Mouse (Mus musculus): ENCODE results near the gene Prm3.

Gene Prm3

GRCm38 (mm10) chr16:10770531-10771325, 20.0 kb downstream of the Prm3 start:
- no peak for DNase-seq

- DNase-seq = peak; percentile 49 to 58
Observed at GRCm38 (mm10) chr16:10769661-10770060, 21.1 kb downstream of the Prm3 start.

- peak in 1 of 2 experiments; percentile 36 for DNase-seq
Observed at GRCm38 (mm10) chr16:10768821-10769220, 21.9 kb downstream of the Prm3 start.

DNA sequence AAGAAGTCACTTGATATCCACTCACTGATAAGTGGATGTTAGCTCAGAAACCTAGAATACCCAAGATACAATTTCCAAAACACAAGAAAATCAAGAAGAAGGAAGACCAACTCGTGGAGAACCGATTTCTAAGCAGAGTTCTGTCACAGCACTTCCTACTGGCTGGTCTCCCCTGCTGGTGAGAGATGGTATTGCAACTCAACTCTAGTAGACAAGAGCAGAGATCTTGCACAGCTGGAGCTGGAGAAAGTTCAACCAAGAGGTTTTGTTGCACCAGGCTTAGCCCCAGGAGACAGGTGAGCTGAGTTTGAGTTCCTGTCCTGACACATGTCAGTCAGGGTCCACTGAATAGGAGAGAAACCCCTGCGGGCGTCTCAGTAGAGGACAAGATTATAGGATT, 23.6 kb downstream of the Prm3 start:
- peak in 1 of 2 experiments; percentile 70 for DNase-seq

DNA sequence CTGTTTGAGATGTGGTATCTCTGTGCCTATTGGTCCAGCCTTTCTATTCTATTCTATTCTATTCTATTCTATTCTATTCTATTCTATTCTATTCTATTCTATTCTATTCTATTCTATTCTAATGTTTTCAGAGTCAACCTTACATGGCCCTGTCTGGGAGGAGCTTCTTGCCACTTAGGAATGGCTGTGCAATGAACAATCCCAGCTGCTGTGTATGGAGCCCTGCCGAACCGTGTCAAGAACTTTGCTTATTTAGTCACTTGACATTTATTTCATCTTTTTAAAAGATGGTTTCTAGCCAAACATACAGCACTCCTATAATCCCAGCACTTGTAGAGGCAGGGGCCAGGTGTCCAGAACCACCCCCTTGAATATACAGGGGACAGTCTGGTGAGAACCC, 26.4 kb downstream of the Prm3 start:
- no peak for DNase-seq

DNA sequence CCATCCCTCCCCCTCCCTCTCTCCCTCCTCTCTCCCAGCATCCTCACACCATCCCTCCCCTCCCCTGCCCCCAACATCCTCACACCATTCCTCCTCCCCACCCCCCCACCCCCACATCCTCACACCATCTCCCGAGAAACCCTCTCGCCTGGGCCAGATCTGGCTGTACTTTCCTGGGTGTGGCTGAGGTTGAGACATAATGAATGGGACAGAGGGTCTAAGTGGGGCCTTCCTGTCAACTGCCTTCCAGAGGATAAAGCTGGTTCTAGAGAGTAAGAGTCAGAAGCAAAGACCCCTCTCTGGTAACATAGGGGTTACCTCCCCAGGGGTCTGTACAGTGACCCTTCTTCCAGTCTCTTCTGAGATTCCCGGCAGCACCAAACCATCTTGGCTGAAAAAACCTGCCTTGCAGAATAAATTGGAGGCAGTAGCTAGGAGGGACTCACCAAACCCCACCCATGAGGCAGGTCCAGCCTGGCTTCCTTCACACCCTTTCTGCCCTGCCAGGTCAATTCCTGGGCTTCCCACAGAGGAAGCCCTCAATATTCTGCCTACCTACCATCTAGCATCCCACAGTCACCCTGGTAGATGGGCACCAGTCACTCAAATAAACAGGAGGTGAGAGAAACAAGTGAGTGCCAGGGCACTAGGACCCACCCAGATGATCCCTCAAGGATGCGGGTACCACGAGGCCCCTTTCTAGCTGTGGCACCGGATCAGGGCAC, 27.0 kb downstream of the Prm3 start:
- DNase-seq = no peak

- DNase-seq = no peak
Observed at GRCm38 (mm10) chr16:10762569-10763180, 28.0 kb downstream of the Prm3 start.

GRCm38 (mm10) chr16:10761182-10761581, 29.5 kb downstream of the Prm3 start:
- no peak for DNase-seq

DNA sequence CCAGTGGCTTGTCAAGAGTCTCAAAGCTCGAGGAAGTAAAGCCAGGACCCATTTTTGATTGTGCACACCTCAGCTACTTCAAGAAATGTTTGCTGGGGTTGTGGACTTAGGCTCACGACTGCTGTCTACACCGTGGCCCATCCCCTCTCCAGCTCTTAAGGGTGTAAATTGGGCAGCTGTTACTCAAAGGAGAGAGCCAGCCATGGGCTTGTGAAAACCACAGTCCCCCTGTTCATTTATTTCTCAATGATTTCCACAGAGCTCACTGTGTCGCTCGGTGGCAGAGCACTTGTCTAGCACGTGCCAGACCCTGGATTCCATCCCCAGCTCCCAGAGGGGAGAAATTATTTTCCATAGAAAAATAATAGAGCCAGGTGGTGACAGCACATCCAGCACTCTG, 34.5 kb downstream of the Prm3 start:
- no peak for DNase-seq

DNA sequence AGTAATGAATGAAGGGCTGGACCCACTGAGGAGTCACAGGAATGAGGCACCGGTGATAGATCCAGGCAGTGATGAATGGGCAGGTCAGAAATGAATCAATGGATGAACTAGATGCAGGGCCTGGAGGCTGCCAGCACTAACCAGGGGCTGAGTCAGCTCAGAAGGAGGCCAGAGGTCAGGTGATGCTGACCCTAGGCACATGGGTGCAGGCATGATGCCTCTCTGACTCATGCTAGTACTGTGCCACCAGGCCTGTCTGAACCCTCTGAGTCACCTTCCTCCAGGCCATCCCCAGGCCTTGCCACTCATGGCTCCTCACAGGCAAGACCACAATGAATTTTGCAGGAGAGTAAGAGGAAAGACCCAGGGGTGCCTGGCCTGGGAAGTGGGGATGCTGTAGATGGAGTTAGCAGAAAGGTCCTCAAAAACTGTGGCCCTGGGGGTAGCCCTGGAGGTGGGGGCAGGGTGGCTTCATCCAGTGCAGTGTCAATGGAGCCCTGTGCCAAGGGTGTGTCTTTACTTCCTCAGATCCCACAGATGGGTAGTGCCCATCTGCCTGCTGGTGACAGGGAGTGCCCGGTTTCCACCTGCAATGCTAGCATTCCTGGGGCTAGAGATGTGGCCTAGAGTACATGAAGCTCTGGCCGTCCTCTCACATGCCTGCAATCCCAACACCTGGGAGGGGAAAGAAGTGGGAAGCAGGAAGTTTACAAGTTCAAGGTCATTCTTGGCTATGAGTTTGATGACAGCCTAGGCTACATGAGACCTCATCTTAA, 36.0 kb downstream of the Prm3 start:
- DNase-seq = no peak

- no peak for DNase-seq
Observed at GRCm38 (mm10) chr16:10749824-10750223, 40.9 kb downstream of the Prm3 start.

DNA sequence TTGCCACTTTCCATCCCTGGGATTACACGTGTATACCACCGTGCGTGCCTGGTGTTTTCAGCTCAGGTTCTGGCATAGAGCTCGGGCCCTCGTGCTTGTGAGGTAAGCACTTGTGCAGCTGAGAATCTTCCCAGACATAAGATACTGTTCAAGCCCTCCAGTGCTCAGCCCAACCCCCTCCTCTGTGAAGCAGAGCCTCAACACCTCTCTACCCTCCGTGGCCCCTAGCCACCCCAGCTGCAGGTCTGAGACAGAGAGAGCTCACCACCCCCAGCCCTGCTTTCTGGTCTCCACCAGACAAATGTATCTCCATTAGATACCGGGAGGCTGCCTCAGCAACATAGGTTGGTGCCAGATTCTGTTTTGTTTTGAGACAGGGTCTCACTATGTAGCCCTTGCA, 41.5 kb downstream of the Prm3 start:
- DNase-seq = no peak

DNA sequence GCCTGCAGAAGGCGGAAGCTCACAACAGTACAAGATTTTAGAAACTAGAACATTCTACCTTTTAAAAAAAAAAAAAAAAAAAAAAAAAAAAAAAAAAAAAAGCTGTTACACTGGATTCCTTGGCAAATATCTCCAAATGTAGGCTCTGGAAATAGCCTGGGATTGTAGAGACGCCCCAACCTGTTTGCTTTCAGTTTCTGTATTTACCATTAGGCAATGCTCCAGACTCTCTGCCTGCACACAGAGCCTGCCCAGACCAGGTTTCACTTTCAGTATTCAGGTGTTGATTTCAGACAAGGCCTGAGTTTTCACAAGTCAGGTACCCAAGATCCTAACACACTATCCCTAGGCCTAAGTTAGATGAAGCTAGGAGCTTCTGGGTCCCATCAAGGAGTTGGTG, 49.6 kb downstream of the Prm3 start:
- no peak for DNase-seq
